Mouse (Mus musculus) thymus, adult 2 months (tissue): ENCODE measurements at regions not wholly inside any gene's neighbourhood (a gene's known extent, or its start where the extent isn't known, plus 50 kb on each side); places are given as distances from the start of the nearest gene placed in this dataset.

ENCODE experiments used
- DNase-seq: peaks from one replicate; pipeline ENCODE4 v3.0.0; 2021
- H3K27ac ChIP-seq: fragments of 200-500 bp; 2 replicates; pipeline ENCODE4 v1.5.1; 2012; ENCODE audit warnings: low read length, control low read depth; ENCODE audit not compliant: control insufficient read depth, insufficient read depth
- H3K27me3 ChIP-seq: fragments of 200-500 bp; 2 replicates; pipeline ENCODE4 v1.6.1; 2012; ENCODE audit warnings: mild to moderate bottlenecking, low read length, moderate library complexity, mixed read lengths; ENCODE audit not compliant: control insufficient read depth, insufficient read depth
- H3K36me3 ChIP-seq: fragments of 200-500 bp; 2 replicates; pipeline ENCODE4 v1.6.1; 2012; ENCODE audit warnings: mild to moderate bottlenecking, low read length, moderate library complexity; ENCODE audit not compliant: control insufficient read depth, insufficient read depth
- H3K4me1 ChIP-seq: fragments of 200-500 bp; replicated peaks from 2 replicates; pipeline ENCODE4 v1.6.1; 2012; ENCODE audit warnings: low read length; ENCODE audit not compliant: control insufficient read depth, insufficient read depth
- H3K4me3 ChIP-seq: fragments of 200-500 bp; 2 replicates; pipeline ENCODE4 v1.5.1; 2012; ENCODE audit warnings: mild to moderate bottlenecking, low read length, control low read depth, moderate library complexity; ENCODE audit not compliant: control insufficient read depth, insufficient read depth
- CTCF ChIP-seq: fragments of 200-500 bp; IDR thresholded peaks from 2 replicates; pipeline ENCODE4 v1.5.1; 2012; ENCODE audit warnings: mild to moderate bottlenecking, control low read depth, low read length, moderate library complexity, borderline replicate concordance; ENCODE audit not compliant: control insufficient read depth, poor library complexity, insufficient read depth; ENCODE audit errors: extremely low read depth
- POLR2A ChIP-seq: fragments of 200-500 bp; IDR thresholded peaks from 2 replicates; pipeline ENCODE4 v1.6.1; 2012; ENCODE audit warnings: mild to moderate bottlenecking, low read length, control low read depth, moderate library complexity; ENCODE audit not compliant: control insufficient read depth, poor library complexity, insufficient read depth; ENCODE audit errors: extremely low read depth
- WGBS: fragments of 180-500 bp; shearing (Covaris S2); methylation state at CpG from one replicate; pipeline ENCODE4 v1.1.7; 2018; 5-methylcytosine and 5-hydroxymethylcytosine counted together

DNA sequence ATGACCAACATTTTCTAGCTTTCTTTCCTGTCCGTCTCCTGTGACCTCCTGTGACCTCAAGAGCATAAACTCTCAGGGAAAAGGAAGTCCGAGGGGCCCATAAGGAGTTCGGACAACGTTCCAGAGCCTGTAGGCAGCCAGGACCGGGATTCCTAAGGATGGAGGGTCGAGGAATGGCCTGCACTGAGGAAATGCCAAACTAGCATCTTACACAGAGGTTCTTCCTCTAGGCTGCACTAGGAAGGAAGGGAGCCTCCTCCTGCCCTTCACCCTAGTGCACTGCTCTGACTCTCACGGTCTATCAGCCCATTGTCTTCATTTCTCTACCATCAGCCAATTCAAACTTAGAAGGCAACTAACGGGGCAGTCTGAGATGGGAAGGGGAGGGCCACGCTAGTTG is 149.2 kb downstream of the BC067074 start:
- H3K27me3 ChIP-seq, result no peaks in the 10 kb centered on the region
- H3K4me3 ChIP-seq, result no peak overlapping the region
- 86% methylated on average over 9 of the region's 9 CpGs for WGBS
- no peak for DNase-seq
- no peaks in the 10 kb centered on the region for H3K4me1 ChIP-seq
- no peaks in the 10 kb centered on the region for H3K36me3 ChIP-seq
- no peak overlapping the region for H3K27ac ChIP-seq
- TF ChIP-seq CTCF (no peak), POLR2A (no peak)

DNA sequence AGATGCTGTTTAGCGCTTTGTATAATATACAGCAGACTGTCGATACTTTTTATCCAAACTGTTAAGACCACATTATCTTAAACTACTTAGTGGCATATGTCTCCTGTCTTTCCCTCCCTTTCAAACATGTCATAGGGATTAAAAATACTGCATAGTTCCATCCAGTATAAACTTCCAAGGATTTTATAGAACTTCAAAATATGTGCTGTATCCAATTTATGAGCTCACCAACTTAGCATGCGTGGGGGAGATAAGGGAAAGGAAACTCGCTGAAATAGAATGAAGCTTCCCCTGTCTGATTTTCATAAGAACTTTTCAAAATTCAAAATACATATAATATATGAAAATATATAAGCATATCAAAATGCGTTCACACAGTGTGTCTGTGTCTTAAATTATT is 147.2 kb downstream of the BC067074 start:
- TF ChIP-seq POLR2A (no peak), CTCF (no peak)
- 95% methylated on average over 5 of the region's 5 CpGs for WGBS
- H3K36me3 ChIP-seq, result no peaks in the 10 kb centered on the region
- no peak overlapping the region for H3K4me3 ChIP-seq
- no peaks in the 10 kb centered on the region for H3K27me3 ChIP-seq
- H3K27ac ChIP-seq, result no peak overlapping the region
- H3K4me1 ChIP-seq, result no peaks in the 10 kb centered on the region
- no peak for DNase-seq

DNA sequence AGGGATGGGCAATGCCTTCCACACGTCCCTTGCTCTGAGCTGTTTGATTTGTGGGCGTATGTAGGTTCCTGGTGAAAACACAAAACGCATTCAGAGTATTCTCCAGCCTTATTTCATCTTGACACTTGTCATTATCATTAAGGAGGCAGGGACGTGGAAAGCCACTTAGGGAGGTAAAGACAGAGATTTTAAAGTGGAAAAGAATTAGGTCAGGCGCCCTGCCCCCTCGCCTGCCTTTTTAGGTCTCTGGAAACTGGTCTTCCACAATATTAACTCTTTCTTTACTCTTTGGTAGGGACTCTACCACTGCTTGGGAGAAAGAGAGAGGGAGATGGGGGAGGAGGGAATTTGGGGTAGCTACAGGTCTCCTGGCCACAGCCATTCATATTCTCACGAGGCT is 146.6 kb downstream of the BC067074 start:
- Histone ChIP-seq H3K27me3 (no peaks in the 10 kb centered on the region), H3K4me3 (no peak overlapping the region), H3K36me3 (no peaks in the 10 kb centered on the region), H3K27ac (no peak overlapping the region), H3K4me1 (no peaks in the 10 kb centered on the region)
- no peak for TF ChIP-seq CTCF
- TF ChIP-seq POLR2A, result no peak
- WGBS, result 93% methylated on average over 7 of the region's 7 CpGs
- DNase-seq, result no peak

DNA sequence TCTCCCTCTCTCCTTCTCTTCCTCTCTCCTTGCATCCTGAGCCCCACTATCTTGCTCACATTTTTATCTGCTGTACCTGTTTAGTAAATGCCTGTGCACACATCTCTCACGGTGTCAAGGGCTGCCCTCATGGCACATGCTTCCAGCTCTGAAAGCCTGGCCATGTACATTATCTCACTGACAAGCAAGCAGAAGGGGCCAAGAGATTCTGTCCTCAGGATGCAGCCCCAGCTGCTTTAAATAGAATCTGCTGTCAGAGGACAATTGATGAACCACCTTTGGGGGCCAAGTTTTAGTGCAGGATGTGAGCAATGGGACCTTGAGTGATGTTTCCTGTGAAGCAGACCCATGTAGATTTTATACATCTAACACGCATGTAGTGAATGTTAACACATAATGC is 145.9 kb downstream of the BC067074 start:
- H3K36me3 ChIP-seq, result no peaks in the 10 kb centered on the region
- TF ChIP-seq POLR2A (no peak), CTCF (no peak)
- H3K27me3 ChIP-seq, result no peaks in the 10 kb centered on the region
- no peak for DNase-seq
- no peak overlapping the region for H3K27ac ChIP-seq
- no peaks in the 10 kb centered on the region for H3K4me1 ChIP-seq
- 74% methylated on average over 2 of the region's 2 CpGs for WGBS
- no peak overlapping the region for H3K4me3 ChIP-seq

DNA sequence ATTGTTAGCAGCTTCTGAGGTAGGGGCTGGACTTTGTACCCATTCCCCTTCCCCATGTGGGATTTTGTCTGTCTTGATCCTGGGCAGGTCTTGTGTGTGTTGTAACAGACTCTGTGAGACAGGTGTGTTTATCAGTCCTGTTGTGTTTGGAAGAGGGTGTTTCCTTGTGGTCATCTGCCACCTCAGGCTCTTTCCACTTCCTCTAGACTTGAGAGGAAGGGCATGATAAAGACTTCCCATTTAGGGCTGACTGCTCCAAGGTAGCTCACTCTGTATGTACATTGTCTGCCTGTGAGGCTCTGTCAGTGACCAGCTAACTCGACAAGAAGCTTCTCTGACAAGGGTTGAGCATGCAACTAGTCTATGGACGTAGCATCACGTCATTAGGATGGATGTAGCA is 143.3 kb downstream of the BC067074 start:
- DNase-seq, result no peak
- no peaks in the 10 kb centered on the region for H3K27me3 ChIP-seq
- no peaks in the 10 kb centered on the region for H3K4me1 ChIP-seq
- WGBS, result 73% methylated on average over 3 of the region's 3 CpGs
- H3K27ac ChIP-seq, result no peak overlapping the region
- no peak overlapping the region for H3K4me3 ChIP-seq
- H3K36me3 ChIP-seq, result no peaks in the 10 kb centered on the region
- TF ChIP-seq POLR2A, result no peak
- TF ChIP-seq CTCF, result no peak

DNA sequence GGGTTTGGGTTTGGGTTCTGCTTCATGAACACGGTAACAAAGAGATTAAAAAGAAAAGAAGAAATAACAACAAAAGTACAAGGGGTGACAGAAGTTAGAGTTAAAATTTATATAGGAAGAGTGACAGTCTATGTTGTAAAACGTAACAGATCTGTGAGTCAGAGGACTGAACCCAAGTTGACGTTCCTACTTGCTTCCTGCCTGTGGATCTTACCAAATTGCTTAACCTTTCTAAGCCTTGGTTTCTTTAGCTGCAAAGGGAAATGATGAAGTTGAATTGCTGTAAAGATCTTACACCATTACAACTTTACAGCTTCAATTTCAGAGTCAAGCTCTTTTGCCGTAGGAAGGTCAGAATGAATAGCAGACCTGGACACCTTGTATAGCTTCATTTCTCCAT is 142.2 kb downstream of the BC067074 start:
- Histone ChIP-seq H3K27me3 (no peaks in the 10 kb centered on the region), H3K4me1 (no peaks in the 10 kb centered on the region), H3K36me3 (no peaks in the 10 kb centered on the region), H3K4me3 (no peak overlapping the region), H3K27ac (no peak overlapping the region)
- no peak for DNase-seq
- WGBS, result 70% methylated on average over 4 of the region's 4 CpGs
- TF ChIP-seq CTCF, result no peak
- no peak for TF ChIP-seq POLR2A

DNA sequence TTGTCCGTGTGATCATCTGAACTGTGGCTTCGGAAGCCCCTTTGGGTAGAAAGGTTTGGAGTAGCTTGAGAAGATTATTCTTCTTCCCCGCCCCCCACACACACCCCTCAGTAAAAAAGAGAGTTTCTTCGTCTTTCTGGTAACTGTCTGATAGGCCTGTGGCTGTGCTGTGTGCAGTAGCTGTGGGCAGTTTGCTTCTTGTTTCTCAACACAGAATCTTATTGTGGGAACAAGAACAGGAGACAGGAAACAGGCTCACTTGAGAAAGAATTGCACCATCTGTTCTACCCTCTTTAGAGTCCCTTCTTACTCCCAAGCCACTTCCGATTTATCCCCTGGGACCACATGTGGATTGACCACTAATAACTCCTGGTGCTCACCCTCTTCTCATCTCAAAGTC is 140.5 kb downstream of the BC067074 start:
- no peak overlapping the region for H3K27ac ChIP-seq
- DNase-seq, result no peak
- no peak overlapping the region for H3K4me3 ChIP-seq
- no peaks in the 10 kb centered on the region for H3K27me3 ChIP-seq
- 27% methylated on average over 5 of the region's 5 CpGs for WGBS
- TF ChIP-seq POLR2A, result no peak
- no peaks in the 10 kb centered on the region for H3K36me3 ChIP-seq
- no peaks in the 10 kb centered on the region for H3K4me1 ChIP-seq

DNA sequence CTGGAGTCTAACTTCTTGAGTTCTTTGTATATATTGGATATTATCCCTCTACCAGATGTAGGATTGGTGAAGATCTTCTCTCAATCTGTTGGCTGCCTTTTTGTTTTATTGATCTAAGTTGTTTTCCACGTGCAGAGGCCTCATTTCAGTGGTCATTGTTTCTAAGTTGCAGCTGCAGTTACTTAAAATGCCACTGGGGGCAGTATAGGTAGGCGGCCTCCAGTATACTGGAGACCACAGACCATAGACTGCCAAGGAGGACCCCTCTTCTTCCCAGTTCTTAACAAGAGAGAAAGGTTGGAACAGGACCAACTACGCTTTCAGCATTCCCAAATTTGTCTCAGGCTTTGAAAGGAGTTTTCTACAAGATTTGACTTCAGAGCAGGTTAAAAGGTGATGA is 136.7 kb downstream of the BC067074 start:
- 44% methylated on average over 3 of the region's 3 CpGs for WGBS
- no peak overlapping the region for H3K27ac ChIP-seq
- no peaks in the 10 kb centered on the region for H3K27me3 ChIP-seq
- no peaks in the 10 kb centered on the region for H3K36me3 ChIP-seq
- DNase-seq, result peak; percentile 43
- TF ChIP-seq POLR2A (no peak), CTCF (no peak)
- H3K4me3 ChIP-seq, result no peak overlapping the region
- H3K4me1 ChIP-seq, result no peaks in the 10 kb centered on the region
